Mouse (Mus musculus): ENCODE data around the gene Rap1gap2. TPM values are rescaled to one million over a fixed set of nuclear protein-coding genes. Genes with fewer than 3 reads are reported as not detected.
A peak's percentile ranks its signal among the peaks of the same experiment; 100 is the strongest.

The Rap1gap2 gene
- polyA plus RNA-seq (2016; fragmentation: Nextera tagmentation; extraction: Ambion mirVana) = 0.88 and 2.1 TPM in 2 replicates

- Histone ChIP-seq H3K9me3 (replicated peaks) (no peaks in the 10 kb centered on the region), H3K4me3 (peak within 1 kb of the TSS; percentile 62), H3K4me1 (peaks cover 13% of the 10 kb centered on the region), H3K27ac (replicated peaks) (0 out of 2 replicates have a peak within 1 kb of the TSS, but pooled peaks have one; percentile 13), H3K27me3 (ENCODE audit: low read depth, poor library complexity, severe bottlenecking) (peaks cover 58% of the 10 kb centered on the region), H3K36me3 (no peaks in the 10 kb centered on the region)
- peak; percentile 47 for DNase-seq (ENCODE audit: low spot score)
- WGBS = 1% methylated on average over 50 of the region's 50 CpGs
Measured at GRCm38 (mm10) chr11:74610545-74611176, at the start of gene Rap1gap2. Rap1gap2 (minus strand) TSS chr11:74610915.

- H3K9me3 ChIP-seq (replicated peaks) = peaks cover 6% of the 10 kb centered on the region; the same call in 1 of the 2 replicates
- H3K27ac ChIP-seq (replicated peaks) = no peak overlapping the region
- no peak for DNase-seq (ENCODE audit: low spot score)
- 96% methylated on average over 13 of the region's 13 CpGs for WGBS
- peaks cover 95% of the 10 kb centered on the region for H3K36me3 ChIP-seq
- no peaks in the 10 kb centered on the region for H3K27me3 ChIP-seq (ENCODE audit: low read depth, poor library complexity, severe bottlenecking)
- no peak overlapping the region for H3K4me3 ChIP-seq
- no peaks in the 10 kb centered on the region for H3K4me1 ChIP-seq
Measured at GRCm38 (mm10) chr11:74660336-74660735, 49.6 kb upstream of the Rap1gap2 start.

GRCm38 (mm10) chr11:74655941-74656340 is 45.2 kb upstream of the Rap1gap2 start:
- Histone ChIP-seq H3K9me3 (replicated peaks) (peaks cover 6% of the 10 kb centered on the region; the same call in 1 of the 2 replicates), H3K4me3 (no peak overlapping the region), H3K27ac (replicated peaks) (no peak overlapping the region), H3K36me3 (peaks cover 51% of the 10 kb centered on the region), H3K4me1 (peaks cover 34% of the 10 kb centered on the region), H3K27me3 (ENCODE audit: low read depth, poor library complexity, severe bottlenecking) (no peaks in the 10 kb centered on the region)
- DNase-seq (ENCODE audit: low spot score) = no peak
- WGBS = 85% methylated on average over 3 of the region's 3 CpGs

- Histone ChIP-seq H3K4me3 (0 out of 2 replicates have a peak overlapping the region, but pooled peaks have one; percentile 28), H3K27ac (replicated peaks) (peak overlapping the region; percentile 53), H3K9me3 (replicated peaks) (peaks cover 6% of the 10 kb centered on the region; the same call in 1 of the 2 replicates), H3K36me3 (peaks cover 25% of the 10 kb centered on the region), H3K27me3 (ENCODE audit: low read depth, poor library complexity, severe bottlenecking) (no peaks in the 10 kb centered on the region), H3K4me1 (peaks cover 54% of the 10 kb centered on the region)
- DNase-seq (ENCODE audit: low spot score) = no peak
- WGBS = 78% methylated on average over 6 of the region's 6 CpGs
Measured at GRCm38 (mm10) chr11:74653385-74653784, 42.7 kb upstream of the Rap1gap2 start.

- Histone ChIP-seq H3K4me1 (peaks cover 55% of the 10 kb centered on the region), H3K4me3 (peak overlapping the region; percentile 28), H3K27me3 (ENCODE audit: low read depth, poor library complexity, severe bottlenecking) (no peaks in the 10 kb centered on the region; the same call in 1 of the 2 replicates), H3K36me3 (peaks cover 20% of the 10 kb centered on the region), H3K27ac (replicated peaks) (peak overlapping the region; percentile 53), H3K9me3 (replicated peaks) (peaks cover under 1% of the 10 kb centered on the region; the same call in 1 of the 2 replicates)
- no peak for DNase-seq (ENCODE audit: low spot score)
- WGBS = 71% methylated on average over 4 of the region's 4 CpGs
Measured at GRCm38 (mm10) chr11:74652791-74653191, 42.1 kb upstream of the Rap1gap2 start.

GRCm38 (mm10) chr11:74650576-74651100 is 39.9 kb upstream of the Rap1gap2 start:
- no peak for DNase-seq (ENCODE audit: low spot score)
- Histone ChIP-seq H3K9me3 (replicated peaks) (no peaks in the 10 kb centered on the region), H3K4me3 (peak overlapping the region; percentile 86), H3K4me1 (peaks cover 55% of the 10 kb centered on the region), H3K36me3 (no peaks in the 10 kb centered on the region), H3K27ac (replicated peaks) (peak overlapping the region; percentile 89; the same call in 1 of the 2 replicates), H3K27me3 (ENCODE audit: low read depth, poor library complexity, severe bottlenecking) (no peaks in the 10 kb centered on the region; the same call in 1 of the 2 replicates)
- WGBS = 67% methylated on average over 4 of the region's 4 CpGs

- peak overlapping the region; percentile 89 for H3K27ac ChIP-seq (replicated peaks)
- no peak for DNase-seq (ENCODE audit: low spot score)
- 2% methylated on average over 53 of the region's 53 CpGs for WGBS
- H3K36me3 ChIP-seq = no peaks in the 10 kb centered on the region
- H3K9me3 ChIP-seq (replicated peaks) = no peaks in the 10 kb centered on the region
- no peaks in the 10 kb centered on the region; the same call in 1 of the 2 replicates for H3K27me3 ChIP-seq (ENCODE audit: low read depth, poor library complexity, severe bottlenecking)
- peaks cover 55% of the 10 kb centered on the region for H3K4me1 ChIP-seq
- peak overlapping the region; percentile 86 for H3K4me3 ChIP-seq
Measured at GRCm38 (mm10) chr11:74649647-74650551, 39.2 kb upstream of the Rap1gap2 start.

- under 1% methylated on average over 58 of the region's 58 CpGs for whole genome bisulfite sequencing
- peaks cover 5% of the 10 kb centered on the region; the same call in 1 of the 2 replicates for H3K27me3 ChIP-seq (ENCODE audit: low read depth, poor library complexity, severe bottlenecking)
- peak; percentile 96 for DNase-seq (ENCODE audit: low spot score)
- peaks cover 54% of the 10 kb centered on the region for H3K4me1 ChIP-seq
- H3K36me3 ChIP-seq = no peaks in the 10 kb centered on the region
- peak within 1 kb of the TSS; percentile 89 for H3K27ac ChIP-seq (replicated peaks)
- H3K9me3 ChIP-seq (replicated peaks) = no peaks in the 10 kb centered on the region
- H3K4me3 ChIP-seq = peak within 1 kb of the TSS; percentile 86
Measured at GRCm38 (mm10) chr11:74649095-74649646, 38.5 kb upstream of the Rap1gap2 start, which contains the start of gene Cluh. Cluh (plus strand) TSS chr11:74649495.

GRCm38 (mm10) chr11:74648676-74649075 is 38.0 kb upstream of the Rap1gap2 start:
- Histone ChIP-seq H3K27me3 (ENCODE audit: low read depth, poor library complexity, severe bottlenecking) (peaks cover 9% of the 10 kb centered on the region; the same call in 1 of the 2 replicates), H3K36me3 (no peaks in the 10 kb centered on the region), H3K9me3 (replicated peaks) (no peaks in the 10 kb centered on the region), H3K4me1 (peaks cover 49% of the 10 kb centered on the region), H3K4me3 (peak overlapping the region; percentile 86), H3K27ac (replicated peaks) (peak overlapping the region; percentile 89)
- DNase-seq (ENCODE audit: low spot score) = no peak
- WGBS = 7% methylated on average over 1 of the region's 1 CpGs

- H3K4me3 ChIP-seq = no peak overlapping the region
- no peaks in the 10 kb centered on the region for H3K9me3 ChIP-seq (replicated peaks)
- 81% methylated on average over 1 of the region's 1 CpGs for WGBS
- H3K27ac ChIP-seq (replicated peaks) = 0 out of 2 replicates have a peak overlapping the region, but pooled peaks have one; percentile 89
- no peaks in the 10 kb centered on the region for H3K36me3 ChIP-seq
- peaks cover 9% of the 10 kb centered on the region; the same call in 1 of the 2 replicates for H3K27me3 ChIP-seq (ENCODE audit: low read depth, poor library complexity, severe bottlenecking)
- H3K4me1 ChIP-seq = peaks cover 42% of the 10 kb centered on the region
- no peak for DNase-seq (ENCODE audit: low spot score)
Measured at GRCm38 (mm10) chr11:74647966-74648365, 37.3 kb upstream of the Rap1gap2 start.

GRCm38 (mm10) chr11:74639628-74640027 is 28.9 kb upstream of the Rap1gap2 start:
- DNase-seq (ENCODE audit: low spot score) = no peak
- Histone ChIP-seq H3K4me1 (peaks cover 20% of the 10 kb centered on the region), H3K27ac (replicated peaks) (no peak overlapping the region), H3K27me3 (ENCODE audit: low read depth, poor library complexity, severe bottlenecking) (peaks cover 55% of the 10 kb centered on the region), H3K4me3 (no peak overlapping the region), H3K36me3 (no peaks in the 10 kb centered on the region), H3K9me3 (replicated peaks) (no peaks in the 10 kb centered on the region)
- 75% methylated on average over 1 of the region's 1 CpGs for WGBS

All from midbrain, embryonic 10.5 days (tissue).